Mouse (Mus musculus): Measurements from ENCODE around the gene Dlgap1. TPM values are rescaled to one million over a fixed set of nuclear protein-coding genes. Genes with fewer than 3 reads are reported as not detected.
"Not testable (repeated sequence)": the region's sequence is repeated elsewhere in the genome, so short reads cannot be mapped to it uniquely, and the experiment has no call there.

The Dlgap1 gene
- polyA plus RNA-seq, 1 experiment = 367 TPM

- DNase-seq (ENCODE audit: extremely low spot score in 1 of 2, low spot score in 1 of 2) = no peak
These were observed 859.7 kb downstream of the Dlgap1 start for GRCm38 (mm10) chr17:70828569-70828968.

DNA sequence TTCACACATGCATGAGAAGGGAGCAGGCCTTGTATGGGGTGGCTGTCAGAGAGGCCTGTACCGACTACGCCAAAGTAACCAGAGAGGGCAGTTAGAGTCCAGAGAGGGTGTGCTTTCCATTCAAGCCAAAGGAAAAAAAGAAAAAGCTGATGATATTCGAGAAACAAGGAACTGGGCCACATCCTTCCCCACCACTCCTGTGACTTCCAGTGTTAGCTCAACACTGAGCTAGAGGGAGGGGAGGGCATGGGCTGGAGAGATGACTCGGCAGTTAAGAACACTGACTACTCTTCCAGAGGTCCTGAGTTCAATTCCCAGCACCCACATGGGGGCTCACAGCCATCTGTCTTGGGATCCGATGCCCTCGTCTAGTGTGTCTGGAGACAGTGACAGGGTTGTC lies 860.3 kb downstream of the Dlgap1 start:
- DNase-seq (ENCODE audit: extremely low spot score in 1 of 2, low spot score in 1 of 2) = no peak

- no peak for DNase-seq (ENCODE audit: extremely low spot score in 1 of 2, low spot score in 1 of 2)
These were observed 861.3 kb downstream of the Dlgap1 start for GRCm38 (mm10) chr17:70829943-70830715.

GRCm38 (mm10) chr17:70831591-70831990 lies 862.7 kb downstream of the Dlgap1 start:
- no peak for DNase-seq (ENCODE audit: extremely low spot score in 1 of 2, low spot score in 1 of 2)

- DNase-seq (ENCODE audit: extremely low spot score in 1 of 2, low spot score in 1 of 2) = no peak
These were observed 863.7 kb downstream of the Dlgap1 start for GRCm38 (mm10) chr17:70832544-70832943.

DNA sequence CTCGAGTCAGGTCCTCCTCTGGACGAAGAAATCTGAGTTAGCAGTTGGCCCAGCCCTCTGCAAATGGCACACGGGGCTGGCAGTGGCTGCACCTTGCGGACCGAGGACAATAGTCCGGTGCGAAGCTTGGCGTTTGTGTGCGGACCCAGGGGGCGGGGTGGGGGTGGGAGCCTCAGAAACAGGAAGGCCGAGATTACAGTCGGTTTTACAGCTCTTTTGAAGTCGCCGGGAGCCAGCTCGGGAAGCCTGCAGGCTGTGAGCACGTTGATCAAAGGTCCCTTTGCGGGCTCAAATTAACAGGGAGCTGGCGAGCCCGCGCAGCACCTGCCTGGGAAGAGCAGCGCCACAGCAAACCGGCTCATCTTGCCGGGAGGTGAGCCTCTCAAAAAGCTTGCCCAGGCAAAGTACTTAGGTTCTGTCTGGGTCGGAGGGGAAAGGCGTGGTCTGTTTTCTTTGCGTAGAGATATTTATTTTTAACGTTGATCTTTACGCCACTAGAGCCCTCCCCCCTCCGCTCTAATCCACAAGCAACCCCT lies 865.6 kb downstream of the Dlgap1 start:
- no peak for DNase-seq (ENCODE audit: extremely low spot score in 1 of 2, low spot score in 1 of 2)

DNA sequence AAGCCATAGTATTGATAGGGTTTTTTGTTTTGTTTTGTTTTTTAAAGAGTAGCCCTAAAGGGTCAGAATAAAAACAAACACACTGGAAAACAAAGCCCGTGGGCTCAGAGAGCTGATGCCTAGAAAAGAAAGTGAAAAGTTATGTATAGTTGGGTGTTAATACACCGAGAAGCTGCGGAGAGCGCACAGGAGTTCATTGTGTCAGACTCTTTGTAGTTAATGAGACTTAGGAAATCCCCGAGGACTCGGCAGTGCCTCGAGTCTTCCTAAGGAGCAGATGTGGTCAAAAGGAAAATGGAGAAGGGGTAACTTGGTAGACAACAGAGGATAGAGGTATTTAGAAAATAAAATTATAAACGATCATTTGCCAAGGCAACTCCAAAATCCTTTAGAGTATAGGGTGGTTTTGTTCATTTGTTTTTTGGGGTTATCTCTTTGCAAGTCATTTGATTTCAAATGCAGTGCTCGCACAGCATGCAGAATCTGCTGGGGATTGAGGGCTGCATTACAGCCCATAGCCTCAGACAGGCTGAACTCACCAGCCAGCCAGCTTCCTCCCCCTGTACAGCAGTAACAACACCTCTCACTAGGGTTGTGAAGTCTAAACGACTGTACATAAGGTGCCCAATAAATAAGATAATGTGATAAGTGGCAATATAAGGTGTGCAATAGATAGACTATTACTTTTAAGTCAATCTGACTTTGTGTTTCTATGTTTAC lies 866.4 kb downstream of the Dlgap1 start:
- no peak for DNase-seq (ENCODE audit: extremely low spot score in 1 of 2, low spot score in 1 of 2)

DNA sequence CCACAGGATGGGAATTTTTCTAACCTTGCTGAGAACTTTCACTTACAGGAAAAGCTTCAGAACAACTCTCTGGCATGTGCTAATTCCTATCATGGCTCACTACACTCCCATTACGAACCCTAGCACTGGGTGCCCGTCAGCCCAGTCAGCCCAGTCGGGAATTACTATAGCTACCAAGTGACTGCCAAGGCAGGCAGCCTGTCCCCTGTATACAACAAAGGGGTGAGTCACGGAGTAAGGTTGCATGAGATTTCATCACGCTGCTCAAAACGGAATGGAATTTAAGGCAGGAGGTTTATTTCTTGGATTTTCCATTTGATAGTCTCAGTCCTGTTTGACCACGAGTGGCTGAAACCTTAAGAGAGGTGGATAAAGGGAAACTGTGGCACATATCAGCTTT lies 867.9 kb downstream of the Dlgap1 start:
- no peak for DNase-seq (ENCODE audit: extremely low spot score in 1 of 2, low spot score in 1 of 2)

GRCm38 (mm10) chr17:70837474-70837873 lies 868.6 kb downstream of the Dlgap1 start:
- DNase-seq (ENCODE audit: extremely low spot score in 1 of 2, low spot score in 1 of 2) = not testable (repeated sequence)

GRCm38 (mm10) chr17:70838031-70838430 lies 869.2 kb downstream of the Dlgap1 start:
- no peak for DNase-seq (ENCODE audit: extremely low spot score in 1 of 2, low spot score in 1 of 2)

DNA sequence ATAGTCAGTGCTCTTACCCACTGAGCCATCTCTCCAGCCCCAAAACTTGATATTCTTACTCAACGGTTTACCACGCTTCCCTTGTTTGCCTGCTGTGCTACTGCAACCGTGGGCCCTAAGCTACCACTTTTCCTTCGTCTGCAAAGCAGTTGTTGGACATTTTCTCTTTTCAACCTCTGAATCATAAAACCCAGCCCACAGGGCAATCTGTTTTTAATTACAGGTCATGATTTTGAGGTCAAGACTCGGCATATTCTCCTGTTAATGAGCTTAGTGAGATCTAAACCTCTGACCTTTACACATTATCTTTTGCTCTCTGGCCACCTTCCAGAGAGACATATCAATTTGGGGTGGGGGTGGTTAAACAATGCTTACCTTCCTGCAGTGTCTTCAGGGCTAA lies 869.7 kb downstream of the Dlgap1 start:
- no peak for DNase-seq (ENCODE audit: extremely low spot score in 1 of 2, low spot score in 1 of 2)

- DNase-seq (ENCODE audit: extremely low spot score in 1 of 2, low spot score in 1 of 2) = no peak
These were observed 874.4 kb downstream of the Dlgap1 start for GRCm38 (mm10) chr17:70843252-70843651.

GRCm38 (mm10) chr17:70844971-70845370 lies 876.1 kb downstream of the Dlgap1 start:
- DNase-seq (ENCODE audit: extremely low spot score in 1 of 2, low spot score in 1 of 2) = no peak

DNA sequence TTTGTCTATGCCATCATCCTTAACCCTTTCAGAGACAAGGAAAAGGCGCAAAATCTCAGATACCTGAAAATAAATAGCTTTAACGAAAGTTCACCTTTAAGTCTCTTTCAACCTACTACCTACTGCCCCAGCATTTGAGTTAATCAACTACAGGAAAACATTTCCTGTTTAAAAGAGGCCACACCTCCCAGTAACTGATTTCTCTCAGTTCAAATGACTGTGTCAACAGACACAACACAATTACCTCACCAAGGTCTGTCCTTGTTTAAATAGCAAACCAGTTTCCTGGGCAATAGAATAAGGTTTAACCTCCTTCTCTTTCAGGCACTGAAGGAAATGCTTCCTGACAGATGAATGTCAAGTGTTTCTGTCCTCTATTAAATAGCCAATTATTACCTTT lies 876.7 kb downstream of the Dlgap1 start:
- no peak for DNase-seq (ENCODE audit: extremely low spot score in 1 of 2, low spot score in 1 of 2)

- DNase-seq (ENCODE audit: extremely low spot score in 1 of 2, low spot score in 1 of 2) = no peak
These were observed 877.3 kb downstream of the Dlgap1 start for GRCm38 (mm10) chr17:70846111-70846644.

DNA sequence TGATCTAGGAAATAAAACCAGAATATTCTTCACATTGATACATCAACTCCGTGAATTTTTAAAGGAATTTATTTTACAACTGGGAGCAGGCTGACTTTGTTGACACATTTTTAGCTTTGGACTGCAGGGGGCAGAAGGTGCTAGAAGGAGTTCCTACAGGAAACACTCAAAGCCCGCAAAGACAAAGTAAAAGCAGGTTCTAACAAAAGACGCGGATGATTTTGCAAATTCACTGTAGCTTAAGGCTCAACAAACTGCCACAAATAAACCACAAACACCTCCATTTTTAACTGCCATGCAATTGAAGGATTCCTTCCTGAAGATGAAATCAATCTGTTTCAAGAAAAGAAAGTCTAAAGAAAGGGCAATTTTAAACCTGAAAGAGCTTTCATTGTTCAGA lies 878.2 kb downstream of the Dlgap1 start:
- DNase-seq (ENCODE audit: extremely low spot score in 1 of 2, low spot score in 1 of 2) = no peak

DNA sequence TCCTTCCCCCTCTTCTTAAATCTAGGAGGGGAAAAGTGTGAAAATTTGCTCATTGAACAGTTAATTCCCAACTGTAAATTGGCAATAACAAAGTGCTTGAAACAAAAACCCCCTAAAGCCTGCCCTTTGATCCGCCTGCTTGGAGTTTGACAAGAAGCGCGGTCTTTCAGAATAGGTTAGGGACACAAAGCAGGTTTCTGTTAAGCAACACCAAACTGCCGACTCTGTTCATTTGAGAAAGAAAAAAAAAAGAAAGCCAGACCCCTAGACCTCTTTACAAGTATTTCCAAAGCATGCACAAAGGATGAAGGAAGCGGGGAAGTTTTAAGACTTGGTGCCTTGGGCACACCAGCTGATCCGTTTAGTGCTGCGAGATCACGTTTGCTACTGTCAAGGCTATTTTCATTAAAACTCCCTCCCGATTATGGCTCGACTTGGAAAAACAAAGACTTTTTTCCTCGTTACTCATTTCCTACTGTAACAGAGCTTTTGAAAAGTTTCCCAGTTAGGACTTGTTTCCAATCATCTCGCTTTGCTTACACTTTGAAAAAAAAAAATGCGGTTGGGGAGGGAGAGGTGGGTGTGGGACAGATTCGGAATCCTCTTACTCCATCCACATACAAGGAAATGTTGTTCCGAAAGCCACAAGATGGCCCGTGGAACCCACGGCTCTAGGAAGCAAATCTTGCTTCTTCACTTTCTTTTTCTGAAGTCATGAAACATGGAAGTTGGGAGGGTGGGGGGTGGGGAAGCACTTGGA lies 879.1 kb downstream of the Dlgap1 start:
- DNase-seq (ENCODE audit: extremely low spot score in 1 of 2, low spot score in 1 of 2) = no peak

DNA sequence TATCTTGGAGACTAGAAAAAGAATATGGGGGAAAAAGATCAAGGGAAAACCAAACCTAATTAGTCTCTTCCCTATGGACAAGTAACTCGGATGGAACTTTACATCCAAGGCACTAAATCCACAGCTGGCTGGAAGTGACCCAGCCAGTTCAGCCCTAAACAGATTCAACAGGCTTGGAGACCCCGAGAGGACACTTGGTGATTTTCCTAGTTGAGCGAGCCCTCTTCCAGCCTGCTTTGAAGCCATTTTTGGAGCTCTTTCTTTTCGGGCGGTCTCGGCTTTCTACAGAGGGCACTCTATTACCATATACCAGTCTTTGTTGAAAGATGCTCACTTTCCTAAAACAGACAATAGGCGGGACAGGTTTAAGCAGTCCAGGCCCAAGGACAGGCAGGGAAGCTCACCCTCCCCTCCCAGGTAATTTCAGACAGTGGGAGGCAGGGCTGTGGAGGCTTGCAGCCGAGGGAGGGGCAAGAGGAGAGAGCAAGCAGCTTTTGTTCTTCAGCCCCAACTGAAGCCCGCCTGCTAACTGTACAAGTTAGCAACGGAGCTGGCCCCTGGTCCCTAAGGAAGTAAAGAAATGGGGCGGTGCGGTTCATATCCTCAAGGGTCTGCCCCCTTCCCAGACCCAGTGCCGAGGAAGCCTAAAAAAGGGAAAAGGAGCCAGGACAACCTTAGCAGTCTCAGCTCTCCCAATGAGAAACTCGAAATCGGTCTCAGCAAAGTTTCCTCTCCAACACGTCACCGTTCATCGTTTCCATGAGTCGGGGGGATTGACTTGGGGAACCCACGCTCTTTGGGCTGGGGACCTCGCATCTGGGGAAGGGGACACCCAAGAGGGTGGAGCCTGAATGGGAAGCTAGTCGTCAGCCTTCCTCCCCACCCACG lies 879.9 kb downstream of the Dlgap1 start:
- DNase-seq (ENCODE audit: extremely low spot score in 1 of 2, low spot score in 1 of 2) = no peak

DNA sequence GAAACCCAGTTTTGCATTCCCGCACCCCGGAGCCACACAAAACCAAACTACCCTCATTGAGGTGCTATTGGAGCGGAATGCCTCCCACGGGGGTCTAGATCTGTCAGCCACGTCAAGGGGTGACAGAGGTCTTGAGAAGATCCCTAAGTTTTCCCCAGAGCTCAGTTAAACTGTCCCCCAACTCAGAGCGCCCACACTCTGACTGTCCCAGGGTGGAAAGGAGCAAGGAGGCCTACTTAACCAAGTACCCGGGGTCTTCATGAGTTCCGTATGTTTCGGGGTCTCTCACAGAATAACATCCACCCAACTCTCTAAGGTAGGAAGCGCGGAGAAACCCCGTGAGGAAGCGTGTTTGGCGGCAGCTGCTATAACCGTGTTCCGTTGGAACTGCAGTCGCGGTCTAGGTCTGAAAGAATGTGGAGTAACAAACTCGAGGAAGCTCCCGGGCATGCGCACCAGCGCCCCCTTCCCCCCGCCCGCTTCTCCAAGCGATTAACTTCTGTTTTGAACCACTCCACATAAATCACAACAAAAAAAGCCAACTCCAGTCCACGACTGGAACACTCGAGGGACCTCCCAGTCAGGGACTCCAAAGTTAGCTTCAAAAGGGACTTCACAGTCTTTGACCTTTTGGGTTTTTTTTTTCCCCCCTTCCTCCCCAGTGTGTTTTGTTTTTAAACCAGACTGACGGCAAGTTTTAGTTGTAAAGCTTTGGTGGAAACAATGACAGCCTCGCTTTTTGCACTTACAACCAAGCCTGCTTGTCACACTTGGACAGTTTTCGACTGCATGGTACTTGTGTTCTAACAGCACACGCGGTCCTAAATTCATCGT lies 880.7 kb downstream of the Dlgap1 start:
- peak in 1 of 2 experiments; percentile 58 for DNase-seq (ENCODE audit: extremely low spot score in 1 of 2, low spot score in 1 of 2)
